Mouse (Mus musculus): Measurements from ENCODE around the gene Ppp1ca.

DNA sequence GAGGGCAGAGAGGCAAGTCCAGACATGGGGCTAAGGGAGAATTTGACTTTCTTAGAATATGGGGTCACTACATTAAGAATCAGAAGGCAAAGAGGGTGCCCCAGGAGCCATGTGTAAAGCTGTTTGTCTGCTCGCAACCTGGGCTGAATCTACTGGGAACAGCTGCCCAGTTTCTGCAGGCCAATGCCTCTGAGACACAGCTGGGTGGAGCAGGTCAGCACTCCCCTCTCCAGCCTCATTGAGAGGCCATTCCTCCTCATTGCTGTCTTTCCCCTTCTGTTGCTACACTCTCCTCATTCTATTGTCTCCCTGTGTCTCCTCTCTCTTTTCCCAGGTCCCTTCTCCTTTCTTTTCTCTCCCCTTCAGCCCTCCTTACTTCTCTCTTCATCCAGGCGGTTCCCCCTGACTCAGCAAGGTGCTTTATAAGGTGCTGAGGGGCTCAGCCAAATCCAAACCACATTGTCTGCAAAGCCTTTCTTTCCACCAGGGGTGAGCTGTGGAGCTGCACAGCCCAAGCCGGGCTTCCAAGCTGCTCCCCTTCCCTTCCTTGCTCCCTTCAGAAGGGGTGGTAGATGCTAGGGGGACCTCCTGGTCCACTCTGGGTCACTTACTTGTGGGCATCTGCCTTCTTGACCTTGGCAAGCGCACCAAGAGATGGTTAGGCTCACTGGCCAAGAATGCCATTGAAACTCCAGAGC, 20.2 kb downstream of the Ppp1ca start:
- TF ChIP-seq POLR2A (IDR thresholded peaks at IDR 0.05; ENCODE audit: extremely low read depth, insufficient read depth, low read length) (no peak), CTCF (IDR thresholded peaks at IDR 0.05; ENCODE audit: extremely low read depth, insufficient read depth, low read length) (no peak)
